Mouse (Mus musculus): ENCODE data around the gene Smbd1. TPM values are rescaled to one million over a fixed set of nuclear protein-coding genes. Genes with fewer than 3 reads are reported as not detected.

The Smbd1 gene
- polyA plus RNA-seq, 1 experiment = not detected

DNA sequence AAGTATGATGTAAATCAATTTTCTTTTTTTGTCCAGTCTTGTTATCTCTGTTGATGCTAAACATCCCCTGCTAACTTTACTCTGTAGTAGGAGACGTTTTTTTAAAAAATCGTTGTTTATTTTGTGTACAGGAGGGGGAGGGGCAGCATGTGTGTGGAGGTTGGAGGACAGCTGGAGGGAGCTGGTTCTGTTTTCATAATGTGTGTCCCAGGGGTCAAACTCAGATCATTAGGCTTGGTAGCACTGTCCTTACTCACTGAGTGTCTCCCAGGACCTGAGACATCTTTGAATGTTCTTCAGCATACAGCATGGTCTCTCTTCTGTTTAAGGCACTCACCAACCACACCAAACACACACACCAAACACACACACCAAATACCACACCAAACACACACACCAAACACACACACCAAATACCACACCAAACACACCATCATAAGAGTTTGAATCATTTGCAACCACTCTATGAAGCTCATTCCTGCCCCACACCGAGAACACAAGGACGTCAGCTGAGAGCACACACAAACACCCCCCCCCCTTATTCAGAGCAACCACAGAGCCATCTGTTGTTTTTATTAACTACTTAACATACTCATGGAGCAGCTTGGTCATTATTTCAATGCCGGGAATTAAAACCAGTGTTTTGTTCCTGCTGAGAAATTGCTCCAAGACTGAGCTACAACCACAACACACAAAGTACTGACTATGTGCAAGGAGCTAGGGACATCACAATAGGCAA lies 26.8 kb downstream of the Smbd1 start:
- WGBS = 64% methylated on average over 5 of the region's 5 CpGs
- DNase-seq (ENCODE audit: low read depth in 1 of 2, low spot score in 2 of 2) = no peak
- Histone ChIP-seq H3K4me1 (ENCODE audit: control insufficient read depth, insufficient read depth, insufficient read length) (no peaks in the 10 kb centered on the region), H3K27me3 (ENCODE audit: control insufficient read depth, insufficient read depth, low read length) (no peaks in the 10 kb centered on the region), H3K27ac (ENCODE audit: insufficient read depth, low read length) (no peak overlapping the region), H3K4me3 (ENCODE audit: extremely low read depth, insufficient read depth, insufficient read length) (no peak overlapping the region), H3K36me3 (ENCODE audit: control insufficient read depth, insufficient read depth, low read length) (no peaks in the 10 kb centered on the region)
- TF ChIP-seq POLR2A (IDR thresholded peaks at IDR 0.05; ENCODE audit: low read depth, low read length) = no peak
- TF ChIP-seq CTCF (IDR thresholded peaks at IDR 0.05; ENCODE audit: extremely low read depth, insufficient read depth, insufficient read length, insufficient replicate concordance) = no peak

- TF ChIP-seq POLR2A (IDR thresholded peaks at IDR 0.05; ENCODE audit: low read depth, low read length) = no peak
- TF ChIP-seq CTCF (IDR thresholded peaks at IDR 0.05; ENCODE audit: extremely low read depth, insufficient read depth, insufficient read length, insufficient replicate concordance) = no peak
- H3K27me3 ChIP-seq (ENCODE audit: control insufficient read depth, insufficient read depth, low read length) = no peaks in the 10 kb centered on the region
- no peaks in the 10 kb centered on the region for H3K4me1 ChIP-seq (ENCODE audit: control insufficient read depth, insufficient read depth, insufficient read length)
- no peak for DNase-seq (ENCODE audit: low read depth in 1 of 2, low spot score in 2 of 2)
- H3K36me3 ChIP-seq (ENCODE audit: control insufficient read depth, insufficient read depth, low read length) = no peaks in the 10 kb centered on the region
- 84% methylated on average over 8 of the region's 8 CpGs for WGBS
- no peak overlapping the region for H3K4me3 ChIP-seq (ENCODE audit: extremely low read depth, insufficient read depth, insufficient read length)
- no peak overlapping the region for H3K27ac ChIP-seq (ENCODE audit: insufficient read depth, low read length)
Measured at GRCm38 (mm10) chr16:32778956-32779355, 31.3 kb downstream of the Smbd1 start.

GRCm38 (mm10) chr16:32776676-32777075 lies 33.6 kb downstream of the Smbd1 start:
- no peaks in the 10 kb centered on the region for H3K36me3 ChIP-seq (ENCODE audit: control insufficient read depth, insufficient read depth, low read length)
- no peaks in the 10 kb centered on the region for H3K4me1 ChIP-seq (ENCODE audit: control insufficient read depth, insufficient read depth, insufficient read length)
- 46% methylated on average over 10 of the region's 10 CpGs for WGBS
- H3K4me3 ChIP-seq (ENCODE audit: extremely low read depth, insufficient read depth, insufficient read length) = no peak overlapping the region
- no peaks in the 10 kb centered on the region for H3K27me3 ChIP-seq (ENCODE audit: control insufficient read depth, insufficient read depth, low read length)
- DNase-seq (ENCODE audit: low read depth in 1 of 2, low spot score in 2 of 2) = no peak
- H3K27ac ChIP-seq (ENCODE audit: insufficient read depth, low read length) = no peak overlapping the region
- TF ChIP-seq POLR2A (IDR thresholded peaks at IDR 0.05; ENCODE audit: low read depth, low read length) = no peak
- TF ChIP-seq CTCF (IDR thresholded peaks at IDR 0.05; ENCODE audit: extremely low read depth, insufficient read depth, insufficient read length, insufficient replicate concordance) = no peak

- H3K27ac ChIP-seq (ENCODE audit: insufficient read depth, low read length) = no peak overlapping the region
- H3K4me1 ChIP-seq (ENCODE audit: control insufficient read depth, insufficient read depth, insufficient read length) = no peaks in the 10 kb centered on the region
- H3K4me3 ChIP-seq (ENCODE audit: extremely low read depth, insufficient read depth, insufficient read length) = no peak overlapping the region
- no peaks in the 10 kb centered on the region for H3K36me3 ChIP-seq (ENCODE audit: control insufficient read depth, insufficient read depth, low read length)
- no peak for TF ChIP-seq POLR2A (IDR thresholded peaks at IDR 0.05; ENCODE audit: low read depth, low read length)
- no peak for TF ChIP-seq CTCF (IDR thresholded peaks at IDR 0.05; ENCODE audit: extremely low read depth, insufficient read depth, insufficient read length, insufficient replicate concordance)
- H3K27me3 ChIP-seq (ENCODE audit: control insufficient read depth, insufficient read depth, low read length) = no peaks in the 10 kb centered on the region
- 92% methylated on average over 7 of the region's 7 CpGs for WGBS
- no peak for DNase-seq (ENCODE audit: low read depth in 1 of 2, low spot score in 2 of 2)
Measured at GRCm38 (mm10) chr16:32766904-32767303, 43.4 kb downstream of the Smbd1 start.

DNA sequence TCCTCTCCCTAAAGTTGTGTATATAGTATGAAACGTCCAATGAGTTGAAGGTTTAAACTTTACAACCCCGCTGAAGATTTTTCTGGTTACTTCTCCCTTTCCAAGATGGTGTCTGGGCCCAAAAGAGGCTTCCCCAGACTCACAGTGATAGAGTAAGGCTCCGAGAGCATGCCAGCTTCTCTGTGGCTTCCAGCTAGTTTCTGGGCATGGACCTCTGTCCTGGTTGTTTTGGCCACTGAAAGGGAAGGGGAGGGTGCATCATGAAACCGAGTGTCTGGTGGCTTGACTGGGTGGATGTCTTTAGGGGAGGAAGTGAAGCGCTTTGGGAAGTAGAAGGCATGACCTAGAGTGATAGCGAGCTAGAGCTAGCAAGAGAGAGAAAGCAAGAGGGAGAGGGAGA lies 45.3 kb downstream of the Smbd1 start:
- H3K36me3 ChIP-seq (ENCODE audit: control insufficient read depth, insufficient read depth, low read length) = no peaks in the 10 kb centered on the region
- no peak for DNase-seq (ENCODE audit: low read depth in 1 of 2, low spot score in 2 of 2)
- no peaks in the 10 kb centered on the region for H3K27me3 ChIP-seq (ENCODE audit: control insufficient read depth, insufficient read depth, low read length)
- no peak overlapping the region for H3K27ac ChIP-seq (ENCODE audit: insufficient read depth, low read length)
- 60% methylated on average over 6 of the region's 6 CpGs for WGBS
- TF ChIP-seq CTCF (IDR thresholded peaks at IDR 0.05; ENCODE audit: extremely low read depth, insufficient read depth, insufficient read length, insufficient replicate concordance) (no peak), POLR2A (IDR thresholded peaks at IDR 0.05; ENCODE audit: low read depth, low read length) (no peak)
- no peaks in the 10 kb centered on the region for H3K4me1 ChIP-seq (ENCODE audit: control insufficient read depth, insufficient read depth, insufficient read length)
- H3K4me3 ChIP-seq (ENCODE audit: extremely low read depth, insufficient read depth, insufficient read length) = no peak overlapping the region

DNA sequence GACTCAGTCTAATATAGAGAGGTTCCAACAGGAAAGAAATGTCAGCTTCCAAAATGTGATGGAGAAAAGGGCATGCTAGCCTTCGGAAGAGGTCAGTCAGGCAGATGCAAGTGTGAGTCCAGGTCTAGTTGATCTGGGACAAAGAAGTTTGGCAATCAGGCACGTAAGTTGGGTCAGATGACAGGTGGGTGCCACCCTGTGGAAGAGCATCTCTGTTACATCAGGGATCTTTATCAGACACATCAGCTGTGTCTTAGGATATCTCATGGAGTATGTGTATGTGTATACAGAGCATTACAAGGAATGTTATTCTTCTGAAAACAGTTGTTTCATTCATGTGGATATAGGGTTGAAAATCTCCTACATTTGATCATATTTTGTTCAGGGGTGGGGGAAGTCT lies 45.7 kb downstream of the Smbd1 start:
- Histone ChIP-seq H3K4me1 (ENCODE audit: control insufficient read depth, insufficient read depth, insufficient read length) (no peaks in the 10 kb centered on the region), H3K4me3 (ENCODE audit: extremely low read depth, insufficient read depth, insufficient read length) (no peak overlapping the region), H3K27ac (ENCODE audit: insufficient read depth, low read length) (no peak overlapping the region), H3K27me3 (ENCODE audit: control insufficient read depth, insufficient read depth, low read length) (no peaks in the 10 kb centered on the region), H3K36me3 (ENCODE audit: control insufficient read depth, insufficient read depth, low read length) (no peaks in the 10 kb centered on the region)
- WGBS = 93% methylated on average over 2 of the region's 2 CpGs
- no peak for TF ChIP-seq CTCF (IDR thresholded peaks at IDR 0.05; ENCODE audit: extremely low read depth, insufficient read depth, insufficient read length, insufficient replicate concordance)
- TF ChIP-seq POLR2A (IDR thresholded peaks at IDR 0.05; ENCODE audit: low read depth, low read length) = no peak
- DNase-seq (ENCODE audit: low read depth in 1 of 2, low spot score in 2 of 2) = no peak

Other genes starting within 250 kb of the Smbd1 start
- gene Tfrc, start 201.6 kb downstream of the Smbd1 start, polyA plus RNA-seq (2012; rRNA removed) = 9.4 and 11.9 TPM in 2 replicates
- gene Tnk2, start 166.6 kb downstream of the Smbd1 start, polyA plus RNA-seq (2012; rRNA removed) = 109 and 137 TPM in 2 replicates
- gene Muc4, start 74.6 kb downstream of the Smbd1 start, polyA plus RNA-seq (2012; rRNA removed) = 0.06 and 0.07 TPM in 2 replicates
- not detected in 2 replicates for gene Muc20, start 13.0 kb downstream of the Smbd1 start, polyA plus RNA-seq (2012; rRNA removed)
- 3.7 and 4.1 TPM in 2 replicates for gene Fyttd1, start 67.0 kb upstream of the Smbd1 start, polyA plus RNA-seq (2012; rRNA removed)
- gene Rubcn, start 67.3 kb upstream of the Smbd1 start, polyA plus RNA-seq (2012; rRNA removed) = 74.6 and 88.1 TPM in 2 replicates
- 16.9 and 20.1 TPM in 2 replicates for gene Lrch3, start 103.6 kb upstream of the Smbd1 start, polyA plus RNA-seq (2012; rRNA removed)
- gene Iqcg, start 245.7 kb upstream of the Smbd1 start, polyA plus RNA-seq (2012; rRNA removed) = 0.02 and 0.05 TPM in 2 replicates
- gene Rpl35a, start 246.0 kb upstream of the Smbd1 start, polyA plus RNA-seq (2012; rRNA removed) = 198 and 203 TPM in 2 replicates

All from spleen, adult 2 months (tissue).